Mouse (Mus musculus) heart, adult 9 months (tissue): ENCODE measurements at regions not wholly inside any gene's neighbourhood (a gene's known extent, or its start where the extent isn't known, plus 50 kb on each side); places are given as distances from the start of the nearest gene placed in this dataset.
"Not testable (repeated sequence)": the region's sequence is repeated elsewhere in the genome, so short reads cannot be mapped to it uniquely, and the experiment has no call there.

Experiments
- DNase-seq, 2 experiments: peaks; one replicate each; pipeline ENCODE4 v3.0.0; 2022; ENCODE audit warnings: low spot score in 2 of 2

- no peak for DNase-seq
Measured at GRCm38 (mm10) chr3:118194754-118195153, 326.0 kb upstream of the Snx7 start.

GRCm38 (mm10) chr3:118189382-118189781 lies 320.6 kb upstream of the Snx7 start:
- DNase-seq: peak in 1 of 2 experiments; percentile 22

- no peak for DNase-seq
Measured at GRCm38 (mm10) chr3:118177446-118177845, 308.7 kb upstream of the Snx7 start.

GRCm38 (mm10) chr3:118162916-118163315 lies 294.2 kb upstream of the Snx7 start:
- DNase-seq: no peak

- no peak for DNase-seq
Measured at GRCm38 (mm10) chr3:118144788-118145187, 276.1 kb upstream of the Snx7 start.

- DNase-seq: no peak
Measured at GRCm38 (mm10) chr3:118141731-118142130, 273.0 kb upstream of the Snx7 start.

GRCm38 (mm10) chr3:118140108-118140507 lies 271.4 kb upstream of the Snx7 start:
- no peak for DNase-seq

- DNase-seq: not testable (repeated sequence)
Measured at GRCm38 (mm10) chr3:118128349-118128748, 259.6 kb upstream of the Snx7 start.

GRCm38 (mm10) chr3:118102635-118103034 lies 233.9 kb upstream of the Snx7 start:
- DNase-seq: no peak

GRCm38 (mm10) chr3:118084508-118084907 lies 215.8 kb upstream of the Snx7 start:
- DNase-seq: no peak

GRCm38 (mm10) chr3:118072363-118072762 lies 203.6 kb upstream of the Snx7 start:
- no peak for DNase-seq

GRCm38 (mm10) chr3:118070129-118070528 lies 201.4 kb upstream of the Snx7 start:
- DNase-seq: peak; percentile 14 to 49

- DNase-seq: no peak
Measured at GRCm38 (mm10) chr3:118063679-118064078, 194.9 kb upstream of the Snx7 start.

- DNase-seq: no peak
Measured at GRCm38 (mm10) chr3:118062569-118062968, 193.8 kb upstream of the Snx7 start.

- DNase-seq: no peak
Measured at GRCm38 (mm10) chr3:118047016-118047415, 178.3 kb upstream of the Snx7 start.

- DNase-seq: no peak
Measured at GRCm38 (mm10) chr3:118046536-118046935, 177.8 kb upstream of the Snx7 start.

- DNase-seq: no peak
Measured at GRCm38 (mm10) chr3:118036501-118036900, 167.8 kb upstream of the Snx7 start.

- DNase-seq: no peak
Measured at GRCm38 (mm10) chr3:117995401-117995800, 126.7 kb upstream of the Snx7 start.

- DNase-seq: no peak
Measured at GRCm38 (mm10) chr3:117994110-117994509, 125.4 kb upstream of the Snx7 start.

- no peak for DNase-seq
Measured at GRCm38 (mm10) chr3:117990561-117990960, 121.8 kb upstream of the Snx7 start.

GRCm38 (mm10) chr3:117988443-117988842 lies 119.7 kb upstream of the Snx7 start:
- DNase-seq: no peak

- DNase-seq: no peak
Measured at GRCm38 (mm10) chr3:117975638-117976037, 106.9 kb upstream of the Snx7 start.

- no peak for DNase-seq
Measured at GRCm38 (mm10) chr3:117968805-117969204, 100.1 kb upstream of the Snx7 start.

GRCm38 (mm10) chr3:117938426-117938825 lies 69.7 kb upstream of the Snx7 start:
- no peak for DNase-seq

GRCm38 (mm10) chr3:117927527-117927926 lies 58.8 kb upstream of the Snx7 start:
- DNase-seq: no peak
